Mouse (Mus musculus) left cerebral cortex, postnatal 14 days (tissue): ENCODE measurements around the gene Ksr1. TPM values are rescaled to one million over a fixed set of nuclear protein-coding genes. Genes with fewer than 3 reads are reported as not detected.
A peak's percentile ranks its signal among the peaks of the same experiment; 100 is the strongest.

Experiments used
- DNase-seq, 2 experiments: peaks; one replicate each; pipeline ENCODE4 v3.0.0; 2021 to 2022; ENCODE audit warnings: low spot score in 2 of 2, mixed read lengths in 1 of 2
- intact Hi-C: fragments of 180-260 bp; cut with DNase I; formaldehyde crosslinking; loops from one replicate; pipeline ENCODE4 v1.15.1; 2025
- total RNA-seq, 2 experiments: library from RNA; stranded (reverse); gene quantifications; 2 replicates each; pipeline ENCODE4 v1.2.3; 2021

The Ksr1 gene
- total RNA-seq, 2 experiments from 2014 or later, result 55.5 to 56.7 TPM

DNA sequence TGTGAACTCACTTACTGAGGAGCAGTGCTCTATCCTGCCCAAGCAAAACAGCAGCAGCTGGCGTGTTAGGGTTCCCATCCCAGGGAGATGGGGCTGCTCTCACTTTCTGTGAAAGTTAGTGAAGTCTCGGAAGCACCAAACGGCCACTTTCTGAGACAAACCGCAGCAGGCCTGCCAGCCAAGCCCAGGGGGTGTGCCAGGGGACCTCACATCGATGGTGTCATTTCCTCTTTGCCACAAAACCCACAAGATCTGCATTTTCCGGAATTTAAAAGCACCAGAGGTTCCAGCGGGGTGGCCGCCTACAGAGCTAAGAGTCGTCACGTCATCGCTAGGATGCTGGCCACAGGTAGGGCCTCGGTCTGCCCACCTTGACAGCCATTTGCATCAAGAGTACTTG, 69.7 kb downstream of the Ksr1 start:
- intact Hi-C loops, result no loop called here
- DNase-seq, result no peak

DNA sequence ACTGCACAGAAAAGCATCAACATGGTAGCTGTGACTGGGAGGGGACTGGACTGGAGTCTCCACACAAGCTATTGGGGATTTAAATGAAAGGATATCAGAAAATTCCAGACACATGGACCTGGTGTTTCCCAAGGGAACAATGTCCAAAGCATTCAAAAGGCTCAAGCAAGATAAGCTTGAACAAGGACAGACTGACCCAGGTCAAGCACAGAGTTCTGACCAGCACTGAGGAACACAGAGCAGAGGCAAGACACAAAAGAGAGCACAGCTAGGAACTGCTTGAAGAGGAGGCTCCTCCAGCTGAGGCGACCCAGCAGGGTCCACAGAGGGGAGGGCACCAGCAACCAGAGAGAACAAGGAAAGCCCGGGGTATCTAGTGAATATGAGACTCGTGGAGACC, 71.2 kb downstream of the Ksr1 start:
- no peak for DNase-seq
- intact Hi-C loops, result no loop called here

DNA sequence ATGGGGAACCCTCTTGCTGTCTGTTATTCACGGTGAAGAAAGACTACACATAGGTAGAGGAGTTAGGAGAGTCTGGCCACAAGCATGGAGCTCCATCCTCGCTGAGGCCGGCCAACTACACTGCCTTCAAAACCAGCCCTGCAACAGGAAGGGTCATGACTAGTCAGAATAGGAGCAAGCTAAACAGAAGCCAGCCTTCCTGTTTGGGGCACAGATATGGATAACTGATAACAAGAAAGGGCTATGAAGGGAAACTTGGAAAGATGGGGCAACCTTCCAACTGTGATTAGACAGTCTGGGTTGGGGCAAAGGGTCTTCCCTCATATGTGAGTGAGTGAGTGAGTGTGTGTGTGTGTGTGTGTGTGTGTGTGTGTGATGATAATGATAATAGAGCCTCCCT, 71.6 kb downstream of the Ksr1 start:
- DNase-seq, result no peak
- intact Hi-C loops, result no loop called here

DNA sequence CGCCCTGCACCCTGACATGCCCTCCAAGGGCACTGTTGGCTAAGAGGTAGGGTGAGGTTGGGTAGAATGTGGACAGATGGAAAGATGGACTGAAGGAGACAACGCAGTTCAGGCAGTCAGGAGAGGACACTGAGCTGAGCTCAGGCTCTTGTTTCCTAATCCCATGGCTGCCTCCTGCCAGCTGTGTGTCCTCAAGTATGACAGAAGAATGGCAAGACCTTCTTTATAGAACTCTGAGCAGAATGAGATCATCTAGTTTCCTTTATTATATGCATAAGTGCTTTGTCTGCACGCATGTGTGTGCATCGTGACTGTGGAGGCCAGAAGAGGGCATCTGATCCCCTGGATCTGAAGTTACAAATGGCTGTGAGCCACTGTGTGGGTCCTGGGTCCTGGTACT, 72.6 kb downstream of the Ksr1 start:
- intact Hi-C loops, result no loop called here
- no peak for DNase-seq

DNA sequence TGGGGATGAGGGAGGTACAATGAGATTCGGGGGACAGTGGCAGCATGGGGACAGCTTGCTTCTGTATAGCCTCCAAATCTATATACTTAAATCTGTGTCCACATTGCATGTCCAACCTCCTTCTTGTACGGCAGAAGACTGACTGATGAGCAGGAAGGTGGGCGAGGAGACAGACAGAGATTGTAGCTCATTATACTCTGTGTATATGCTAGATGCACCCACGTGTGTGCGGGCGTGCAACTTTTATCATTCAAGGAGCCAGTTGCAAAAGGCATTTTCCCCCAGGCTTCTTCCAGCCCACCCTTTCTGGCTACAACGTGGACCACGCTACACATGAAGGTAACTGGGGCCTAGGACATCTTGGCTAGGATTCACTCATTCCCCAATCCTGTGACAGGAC, 74.1 kb downstream of the Ksr1 start:
- peak; percentile 61 to 69 for DNase-seq
- intact Hi-C loops, result no loop called here

DNA sequence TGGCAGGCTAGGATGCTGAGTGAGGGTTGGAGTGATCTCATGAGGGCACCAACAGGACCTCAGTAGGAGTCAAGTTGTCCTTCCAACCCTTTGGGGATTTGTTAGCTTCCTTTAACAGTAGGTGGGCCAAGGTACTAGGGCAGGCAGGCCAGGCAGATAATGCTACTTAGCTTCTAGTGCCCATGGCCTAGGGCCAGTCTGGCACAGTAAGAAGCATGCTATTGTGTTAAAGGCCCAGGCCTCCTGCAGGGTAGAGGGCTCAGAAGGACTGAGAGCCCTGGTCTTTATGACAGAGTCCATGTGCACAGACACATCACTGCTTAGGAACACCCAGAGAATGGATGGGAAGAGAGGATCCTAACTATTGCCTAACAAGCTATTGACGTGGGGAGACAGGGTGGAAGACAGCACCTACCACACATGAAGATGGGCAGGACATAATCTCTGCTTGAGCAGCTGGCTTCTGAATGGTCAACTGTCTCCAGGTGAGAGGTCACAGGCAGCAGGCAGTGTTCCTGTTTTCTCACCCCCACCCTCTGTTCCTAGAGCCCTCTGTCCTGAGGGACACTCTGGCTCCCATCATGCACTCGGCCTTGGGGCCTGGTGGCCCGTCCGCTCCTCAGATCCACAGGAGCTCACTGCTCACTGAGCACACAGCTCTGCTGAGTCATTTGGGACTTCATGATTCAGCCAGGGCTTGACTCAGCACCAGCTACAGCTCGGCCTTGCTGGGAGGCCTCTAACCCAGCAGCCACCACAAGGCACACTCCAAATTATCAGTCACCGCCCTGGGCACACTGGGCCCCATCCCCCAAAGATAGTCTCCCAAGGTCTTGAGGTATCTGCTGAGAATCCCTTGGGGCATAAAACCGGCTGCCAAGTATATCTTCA, 74.9 kb downstream of the Ksr1 start:
- DNase-seq, result no peak
- intact Hi-C loops, result no loop called here

DNA sequence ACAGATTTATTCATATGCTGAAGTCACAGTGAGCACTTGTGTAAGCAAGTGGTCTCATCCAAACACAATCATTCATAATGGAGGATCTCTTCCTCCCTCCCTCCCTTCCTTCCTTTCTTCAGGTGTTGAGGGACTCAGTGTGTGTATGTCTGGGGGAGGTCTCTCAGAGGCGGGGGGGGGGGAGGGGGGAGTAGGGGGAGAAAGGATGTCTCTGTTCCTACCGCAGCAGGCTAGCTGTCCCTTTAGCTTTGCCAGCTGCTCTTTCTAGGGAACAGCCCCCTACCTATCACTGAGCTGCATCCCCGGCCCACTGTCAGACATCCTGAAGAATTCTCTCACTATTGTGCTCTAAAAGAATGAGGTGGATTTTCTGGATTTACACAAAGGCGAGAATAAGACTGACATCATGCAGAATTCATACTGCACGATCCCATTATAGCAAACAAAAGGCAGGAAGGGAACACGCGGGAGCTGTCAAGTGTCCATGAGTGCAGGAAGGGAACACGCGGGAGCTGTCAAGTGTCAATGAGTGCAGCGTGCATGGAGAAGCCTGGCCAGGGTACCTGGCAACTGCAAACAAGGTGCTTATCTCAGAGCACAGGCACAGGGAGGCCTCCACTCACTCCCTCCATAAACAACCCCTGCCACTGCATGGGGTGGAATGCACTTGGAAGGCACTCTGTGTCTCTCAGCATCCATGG, 76.6 kb downstream of the Ksr1 start:
- intact Hi-C loops, result no loop called here
- DNase-seq, result no peak

DNA sequence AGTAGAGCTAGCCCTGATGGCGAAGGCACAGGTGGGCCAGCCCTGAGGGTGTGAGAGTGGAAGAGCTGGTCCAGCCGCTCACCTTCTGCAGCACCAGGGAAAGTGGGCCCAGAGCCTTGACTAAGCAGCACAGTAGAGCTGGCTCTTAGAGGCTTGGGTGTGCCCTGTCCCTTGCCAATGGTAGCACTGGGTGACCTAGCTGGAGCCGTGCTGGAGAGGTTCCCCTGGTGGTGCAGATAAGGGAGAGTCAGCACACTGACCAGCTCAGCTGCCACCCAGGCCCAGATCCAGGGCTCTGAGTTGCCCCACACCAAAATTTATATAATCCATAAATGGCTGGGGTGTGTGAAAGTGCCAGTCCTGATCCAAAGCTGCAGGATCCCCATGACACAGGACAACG, 79.0 kb downstream of the Ksr1 start:
- no peak for DNase-seq
- intact Hi-C loops, result no loop called here

DNA sequence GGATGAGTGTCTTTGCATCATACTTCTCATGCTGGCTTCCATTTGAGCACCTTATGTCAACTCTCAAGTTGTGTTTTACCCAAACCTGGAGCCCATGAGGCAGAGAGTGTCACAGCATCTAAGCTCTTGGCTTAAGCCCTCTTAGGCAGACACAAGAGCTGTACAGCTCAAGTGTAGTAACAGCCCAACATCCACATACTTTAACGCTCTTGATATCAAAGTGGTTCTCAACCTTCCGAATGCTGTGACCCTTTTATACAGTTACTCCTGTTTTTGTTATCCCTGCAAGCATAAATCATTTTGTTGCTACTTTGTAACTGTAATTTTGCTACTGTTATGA, 80.0 kb downstream of the Ksr1 start:
- no peak for DNase-seq
- intact Hi-C loops, result no loop called here

DNA sequence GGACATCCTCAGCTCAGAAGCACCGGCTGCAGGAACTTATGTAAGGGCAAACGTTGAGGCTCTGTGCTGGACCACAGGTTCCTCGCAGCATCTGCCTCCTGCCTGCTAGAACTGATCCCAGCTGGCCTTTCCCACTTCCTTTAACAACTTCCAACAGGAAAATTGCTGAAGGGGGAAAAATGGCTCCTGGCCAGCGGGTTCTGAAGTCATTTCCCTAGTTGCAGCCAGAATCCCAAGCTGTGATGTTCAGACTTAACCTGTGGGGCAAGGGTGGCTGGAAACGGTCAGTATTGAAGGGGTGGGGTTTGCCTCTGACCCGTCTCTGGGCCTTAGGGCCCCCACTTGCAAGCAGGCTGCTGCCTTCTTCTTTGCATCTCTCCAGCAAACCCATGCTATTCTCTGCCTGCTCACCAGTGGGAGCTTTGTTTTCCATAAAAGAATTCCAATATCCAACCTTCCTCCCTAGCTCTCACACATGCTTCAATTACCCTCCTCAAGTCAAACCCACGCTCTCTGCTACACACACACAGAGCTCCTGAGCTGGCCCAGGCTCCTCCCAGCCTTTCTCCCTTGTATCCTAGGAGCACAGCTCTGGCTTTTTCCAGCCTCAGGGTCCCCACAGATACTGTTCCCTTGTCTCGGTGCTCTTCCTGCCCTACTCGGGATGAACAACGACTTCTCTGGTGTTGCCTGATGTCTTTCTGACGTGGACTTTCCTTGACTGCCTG, 80.6 kb downstream of the Ksr1 start:
- intact Hi-C loops, result no loop called here
- no peak for DNase-seq

DNA sequence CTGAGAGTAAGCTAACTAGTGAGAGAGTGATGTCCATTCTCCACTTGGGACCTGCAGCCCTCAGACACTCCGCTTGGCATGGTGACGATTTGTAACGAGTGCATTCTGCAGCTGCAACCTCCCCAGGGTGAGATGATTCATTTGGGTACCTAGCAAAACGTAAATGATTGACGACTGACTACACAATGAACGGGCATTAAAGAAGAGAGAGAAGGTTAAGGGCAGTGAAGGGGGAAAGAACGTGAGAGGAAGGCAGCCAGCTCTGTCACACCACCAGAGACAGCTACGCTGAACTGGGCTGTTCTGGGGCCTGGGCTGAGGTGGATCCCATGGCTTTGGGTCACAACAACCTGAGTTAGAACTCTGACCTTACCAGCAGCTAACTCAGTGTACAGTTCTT, 81.9 kb downstream of the Ksr1 start:
- no peak for DNase-seq
- intact Hi-C loops, result no loop called here

DNA sequence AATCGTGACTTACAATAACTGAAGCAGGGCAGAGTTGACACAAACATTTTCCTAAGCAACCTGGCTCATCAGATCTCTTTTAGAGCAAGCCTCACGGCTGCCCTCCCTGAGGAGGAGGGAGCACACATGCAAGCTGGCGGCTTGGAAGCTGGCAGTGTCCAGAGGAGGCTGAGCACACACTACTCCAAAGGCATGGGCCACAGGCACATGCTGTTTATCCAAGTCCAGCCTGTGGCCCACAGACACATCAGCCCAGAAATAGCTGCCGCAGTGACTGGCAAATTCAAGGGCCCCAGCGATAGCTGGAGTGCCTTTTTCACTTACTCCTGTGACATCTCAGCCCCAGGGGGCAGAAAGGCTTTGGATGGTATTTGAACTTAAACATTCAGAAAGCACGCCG, 82.6 kb downstream of the Ksr1 start:
- DNase-seq, result no peak
- intact Hi-C loops, result no loop called here

DNA sequence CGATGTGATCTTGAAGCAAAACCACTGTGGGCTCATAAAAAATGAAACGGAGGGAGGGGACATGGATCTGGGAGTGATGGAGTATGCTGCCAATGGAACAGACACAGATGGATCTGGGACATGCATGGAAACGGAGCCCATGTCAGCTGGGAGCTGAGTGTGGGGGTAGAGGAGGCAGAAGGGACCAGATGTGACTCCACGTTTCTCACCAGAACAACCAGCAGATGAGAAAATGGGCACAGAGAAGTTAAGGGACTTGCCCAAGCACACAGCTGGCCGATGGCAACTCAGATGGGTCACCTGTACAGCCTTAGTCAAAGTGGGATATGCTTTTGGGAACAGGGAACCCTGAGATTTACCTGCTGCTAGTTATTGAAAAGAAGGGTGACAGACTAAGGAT, 83.3 kb downstream of the Ksr1 start:
- no peak for DNase-seq
- intact Hi-C loops, result no loop called here

DNA sequence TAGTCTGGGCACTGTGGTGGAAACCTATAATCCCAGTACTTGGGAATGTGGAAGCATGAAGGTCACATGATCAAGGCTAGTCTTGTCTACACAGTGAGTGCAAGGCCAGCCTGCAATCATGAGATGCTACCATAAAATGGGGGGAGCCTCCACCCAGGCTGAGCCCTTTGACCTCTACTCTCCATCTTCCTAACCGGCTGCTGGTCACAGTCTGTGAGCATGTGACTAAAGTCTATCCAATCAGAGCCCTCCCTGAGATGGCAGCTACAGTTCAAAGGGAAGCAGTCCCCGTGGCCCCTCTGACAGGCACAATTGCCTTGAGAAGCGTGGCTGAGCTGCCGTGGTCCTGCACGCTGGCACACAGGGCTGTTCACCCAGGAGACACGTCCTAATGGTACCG, 84.4 kb downstream of the Ksr1 start:
- intact Hi-C loops, result no loop called here

DNA sequence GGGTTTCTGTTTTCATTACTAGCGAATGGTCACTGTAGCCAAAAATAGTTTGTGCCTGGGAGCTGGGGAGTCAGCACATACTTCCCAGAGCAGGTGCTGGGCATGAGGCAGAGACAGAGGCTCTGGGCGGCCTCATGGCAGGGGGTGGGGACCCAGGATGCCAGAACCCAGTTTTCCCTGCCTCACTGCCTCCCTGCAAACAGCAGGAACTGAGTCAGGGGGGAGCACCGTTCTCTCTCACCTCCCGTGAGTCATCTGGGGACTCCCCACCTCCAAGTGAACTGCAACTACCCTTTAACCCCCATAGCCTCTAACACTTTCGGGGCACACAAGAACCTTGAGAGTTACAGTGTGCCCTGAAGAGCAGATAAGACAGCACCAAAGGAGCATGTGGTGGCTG, 86.4 kb downstream of the Ksr1 start:
- intact Hi-C loops, result no loop called here
- no peak for DNase-seq

More for the DNA sequence above, 84.4 kb downstream of the Ksr1 start:
- no peak for DNase-seq

DNA sequence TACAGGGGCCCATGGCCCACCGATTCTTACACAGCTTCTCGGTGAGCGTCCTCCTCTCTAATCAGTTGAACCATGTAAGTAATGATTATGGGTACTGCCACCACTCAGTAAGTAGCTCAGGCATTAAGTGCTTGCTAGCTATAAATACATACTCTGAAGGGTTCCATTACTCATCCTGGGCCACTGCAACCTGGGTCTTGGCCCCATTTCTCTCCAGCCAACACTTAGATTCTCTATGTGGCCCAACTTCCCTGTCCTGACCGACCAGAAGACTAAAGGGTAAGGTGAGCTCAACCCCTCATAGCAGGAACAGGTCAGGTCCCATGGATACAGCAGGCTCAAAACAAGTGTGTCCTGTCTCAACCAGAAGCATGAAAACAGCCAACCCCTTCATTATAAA, 87.1 kb downstream of the Ksr1 start:
- intact Hi-C loops, result no loop called here
- DNase-seq, result no peak

DNA sequence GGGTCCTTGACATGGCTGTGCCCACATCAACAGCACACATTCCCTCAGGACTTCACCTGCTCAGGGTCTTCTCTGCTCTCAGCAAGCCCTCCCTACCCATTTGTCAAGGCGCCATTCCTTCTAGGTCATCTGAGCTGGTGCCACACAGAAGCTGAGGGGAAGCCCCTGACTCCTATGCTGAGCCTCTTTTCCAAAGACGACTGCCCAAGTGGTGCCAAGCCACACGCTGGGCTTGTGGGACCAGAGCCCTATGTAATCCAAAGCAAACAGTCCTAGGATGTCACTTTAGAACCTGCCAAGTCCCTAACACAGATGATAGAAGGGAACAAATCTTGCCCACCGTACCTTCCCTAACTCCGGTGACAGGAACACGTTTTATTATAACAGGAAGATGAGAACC, 87.6 kb downstream of the Ksr1 start:
- intact Hi-C loops, result no loop called here
- no peak for DNase-seq

DNA sequence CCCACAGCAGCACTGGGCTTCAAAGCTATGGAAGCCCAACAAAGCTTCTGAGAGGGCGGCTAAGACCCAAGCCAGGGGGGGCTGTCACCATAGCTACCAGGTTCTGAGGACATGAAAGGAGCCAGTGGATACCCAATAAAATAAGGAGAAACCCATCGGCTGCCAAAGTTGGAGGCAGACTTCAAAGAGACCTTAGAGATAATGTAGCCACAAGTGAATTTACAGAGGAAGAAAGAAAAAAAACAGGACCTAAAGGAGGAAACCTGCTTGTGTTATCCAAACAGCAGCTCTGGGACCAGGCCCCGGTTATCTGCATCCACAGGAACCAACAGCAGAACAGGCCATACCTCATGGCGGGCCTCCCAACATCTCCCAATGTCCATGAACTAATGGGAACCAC, 88.4 kb downstream of the Ksr1 start:
- intact Hi-C loops, result no loop called here
- DNase-seq, result no peak

DNA sequence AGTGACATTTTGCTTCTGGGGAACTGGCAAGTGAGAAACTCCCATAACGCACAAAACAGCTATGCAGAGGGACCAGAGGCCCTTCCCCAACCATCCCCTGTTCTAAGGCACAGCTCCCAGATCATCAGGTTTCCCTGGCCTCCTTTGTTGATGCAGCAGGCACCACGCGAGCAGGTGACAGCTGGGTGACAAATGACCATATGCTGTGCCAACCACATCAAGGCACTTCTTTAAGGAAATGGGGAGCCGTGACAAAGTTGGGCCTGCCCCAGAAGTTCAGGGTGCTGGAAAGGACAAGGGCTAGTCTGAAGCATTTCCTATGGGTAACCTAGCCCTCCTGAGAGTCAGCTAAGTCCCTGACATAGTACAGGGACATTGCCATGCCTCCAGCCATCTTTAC, 89.3 kb downstream of the Ksr1 start:
- intact Hi-C loops, result no loop called here
- no peak for DNase-seq

DNA sequence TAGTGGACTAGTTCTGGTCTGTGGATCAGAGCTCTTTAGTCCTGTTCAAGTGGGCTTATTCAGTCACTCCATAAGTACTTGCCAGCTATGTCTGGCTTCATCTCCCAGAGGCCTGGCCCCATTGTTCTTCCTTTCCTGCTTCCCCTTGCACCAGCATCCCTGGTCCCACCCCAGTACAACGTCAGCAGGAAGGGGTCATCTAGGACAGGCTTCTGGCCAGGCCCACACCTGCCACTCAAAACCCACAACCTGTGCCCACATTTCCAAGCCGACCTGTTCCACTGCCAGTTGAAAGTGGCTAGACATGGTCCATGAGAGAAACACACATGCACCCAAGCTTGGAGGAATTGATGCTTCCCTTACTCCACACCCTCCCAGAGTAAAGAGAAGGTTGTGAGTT, 90.2 kb downstream of the Ksr1 start:
- intact Hi-C loops, result no loop called here
- no peak for DNase-seq

DNA sequence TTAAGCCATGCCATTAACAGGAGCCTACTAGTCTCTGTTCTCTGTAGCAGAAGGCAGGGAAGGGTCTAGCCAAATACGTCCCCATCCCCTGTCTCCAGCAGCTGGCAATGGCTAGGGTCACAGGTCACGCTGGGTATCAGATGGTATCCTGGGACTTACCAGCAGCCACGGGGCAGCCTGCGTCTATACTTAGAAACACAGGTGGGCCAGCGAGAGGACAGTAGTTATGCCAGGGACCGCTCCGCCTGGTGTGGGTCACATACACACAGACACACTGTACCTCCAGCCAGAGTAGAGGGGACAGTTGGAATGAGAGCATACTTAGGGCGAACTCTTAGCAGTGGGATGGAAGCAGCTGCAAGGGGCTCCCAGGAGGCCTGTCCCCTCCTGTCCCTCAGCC, 91.0 kb downstream of the Ksr1 start:
- no peak for DNase-seq
- intact Hi-C loops, result no loop called here
